Mouse (Mus musculus) gastrocnemius, postnatal 25 days (tissue): ENCODE measurements at regions not wholly inside any gene's neighbourhood (a gene's known extent, or its start where the extent isn't known, plus 50 kb on each side); places are given as distances from the start of the nearest gene placed in this dataset.

Source experiments
- DNase-seq: peaks from one replicate; pipeline ENCODE4 v3.0.0; 2022

GRCm38 (mm10) chr16:78631797-78632196, 55.3 kb upstream of the D16Ertd472e start:
- DNase-seq: no peak

- no peak for DNase-seq
These were observed 50.3 kb upstream of the D16Ertd472e start for GRCm38 (mm10) chr16:78626803-78627202.
